Mouse (Mus musculus): ENCODE results near the gene Agt. TPM values are rescaled to one million over a fixed set of nuclear protein-coding genes. Genes with fewer than 3 reads are reported as not detected.

Gene Agt
- total and polyA plus RNA-seq, 3 experiments = not detected

DNA sequence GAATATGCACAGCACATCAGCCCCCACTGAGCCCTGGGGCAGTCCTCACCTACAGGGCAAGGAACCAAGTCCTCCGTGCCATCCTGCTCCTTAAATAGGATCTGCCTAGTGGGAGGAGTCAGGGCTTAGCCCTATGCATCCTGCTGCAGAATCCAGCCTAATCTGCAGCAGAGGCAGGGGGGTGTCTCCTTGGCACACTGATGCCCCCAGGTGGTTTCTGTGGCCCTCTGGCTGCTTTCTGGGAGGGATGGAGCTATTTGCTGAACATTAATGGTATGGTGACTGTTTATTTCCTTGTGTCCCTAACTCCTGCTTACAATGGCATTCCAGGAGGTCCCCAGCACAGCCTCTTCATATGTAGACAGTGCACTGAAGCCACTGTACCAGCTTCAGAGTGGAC, 21.3 kb downstream of the Agt start:
- in situ Hi-C loops (cut with MboI; ENCODE audit: low pct_ligation_motif_present, low pct_unique_long_range_greater_than_20kb, low sequenced_read_pairs) (no loop called here), dilution Hi-C loops (cut with MboI; ENCODE audit: extremely low pct_ligation_motif_present, extremely low pct_unique_long_range_greater_than_20kb, low sequenced_read_pairs) (no loop called here)
- no peak overlapping the region for H3K9ac ChIP-seq (ENCODE audit: insufficient read depth, low read depth)
- no peak for DNase-seq (ENCODE audit: extremely low read depth)
- no peaks in the 10 kb centered on the region for H3K9me3 ChIP-seq (replicated peaks; ENCODE audit: low read length)
- H3K27me3 ChIP-seq (replicated peaks) = no peaks in the 10 kb centered on the region
- no peaks in the 10 kb centered on the region for H3K79me2 ChIP-seq (replicated peaks; ENCODE audit: control insufficient read depth, extremely low read depth, insufficient read depth, poor library complexity, severe bottlenecking)
- TF ChIP-seq TCF12 (IDR thresholded peaks at IDR 0.05; ENCODE audit: low read depth, low read length) (no peak), MAX (IDR thresholded peaks at IDR 0.05; ENCODE audit: low read length) (no peak), TBP (conservative IDR thresholded peaks at IDR 0.05; ENCODE audit: low read depth, low read length) (no peak), EP300 (IDR thresholded peaks at IDR 0.05; ENCODE audit: low read length) (no peak), IRF4 (IDR thresholded peaks at IDR 0.05; ENCODE audit: low read depth, low read length) (no peak), ZC3H11A (IDR thresholded peaks at IDR 0.05; ENCODE audit: low read depth, low read length) (no peak), USF1 (IDR thresholded peaks at IDR 0.05; ENCODE audit: low read depth, low read length) (no peak), MXI1 (IDR thresholded peaks at IDR 0.05; ENCODE audit: low read depth, low read length) (no peak), RCOR1 (conservative IDR thresholded peaks at IDR 0.05; ENCODE audit: low read depth, low read length) (no peak), CHD2 (IDR thresholded peaks at IDR 0.05; ENCODE audit: low read length) (no peak), ZNF384 (IDR thresholded peaks at IDR 0.05; ENCODE audit: low read depth, low read length) (no peak), MYC (IDR thresholded peaks at IDR 0.05; ENCODE audit: low read depth, low read length) (no peak), PAX5 (IDR thresholded peaks at IDR 0.05; ENCODE audit: low read length) (no peak), KAT2A (IDR thresholded peaks at IDR 0.05; ENCODE audit: insufficient replicate concordance, low read length) (no peak), NELFE (IDR thresholded peaks at IDR 0.05; ENCODE audit: low read depth, low read length) (no peak), SIN3A (IDR thresholded peaks at IDR 0.05; ENCODE audit: low read length) (no peak)
- H3K4me2 ChIP-seq (ENCODE audit: insufficient read depth, low read depth, poor library complexity, severe bottlenecking) = no peak overlapping the region
- H3K4me1 ChIP-seq (ENCODE audit: control insufficient read depth in 1 of 2, insufficient read depth in 2 of 2) = peaks cover 0 to 5% of the 10 kb centered on the region in 2 experiments; a peak in 2 of 4 replicates
- peaks cover 83 to 95% of the 10 kb centered on the region in 2 experiments for H3K36me3 ChIP-seq (replicated peaks in 1 of 2; ENCODE audit: control insufficient read depth in 1 of 2, insufficient read depth in 1 of 2, low read length in 1 of 2)
- no peak overlapping the region for H3K27ac ChIP-seq (ENCODE audit: insufficient read depth, low read depth)
- H3K4me3 ChIP-seq (replicated peaks in 1 of 3; ENCODE audit: low read depth in 2 of 3, low read length in 2 of 3, poor library complexity in 1 of 3) = no peak overlapping the region

DNA sequence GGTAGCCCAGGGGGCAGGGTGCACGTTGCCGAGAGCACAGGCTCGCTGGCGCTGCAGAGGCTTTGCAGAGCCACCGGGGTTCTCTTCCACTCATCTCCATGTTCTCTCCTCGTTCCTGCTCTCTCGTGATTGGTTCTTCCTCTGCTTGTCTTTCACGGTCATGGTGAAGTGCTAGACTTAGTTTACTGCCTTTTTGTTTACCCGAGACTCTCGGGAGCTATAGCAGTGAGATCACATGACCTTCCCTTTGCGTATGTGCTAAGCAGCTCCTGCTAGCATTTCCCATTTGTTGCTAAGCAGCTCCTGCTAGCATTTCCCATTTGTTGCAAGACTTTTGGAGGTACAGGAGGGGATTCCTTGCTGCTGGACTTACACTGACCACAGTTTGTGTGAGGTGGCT, 22.2 kb downstream of the Agt start:
- H3K79me2 ChIP-seq (replicated peaks; ENCODE audit: control insufficient read depth, extremely low read depth, insufficient read depth, poor library complexity, severe bottlenecking) = no peaks in the 10 kb centered on the region
- in situ Hi-C loops (cut with MboI; ENCODE audit: low pct_ligation_motif_present, low pct_unique_long_range_greater_than_20kb, low sequenced_read_pairs) (no loop called here), dilution Hi-C loops (cut with MboI; ENCODE audit: extremely low pct_ligation_motif_present, extremely low pct_unique_long_range_greater_than_20kb, low sequenced_read_pairs) (no loop called here)
- H3K4me3 ChIP-seq (replicated peaks in 1 of 3; ENCODE audit: low read depth in 2 of 3, low read length in 2 of 3, poor library complexity in 1 of 3) = no peak overlapping the region
- peaks cover 85 to 97% of the 10 kb centered on the region in 2 experiments for H3K36me3 ChIP-seq (replicated peaks in 1 of 2; ENCODE audit: control insufficient read depth in 1 of 2, insufficient read depth in 1 of 2, low read length in 1 of 2)
- H3K27me3 ChIP-seq (replicated peaks) = no peaks in the 10 kb centered on the region
- H3K4me1 ChIP-seq (ENCODE audit: control insufficient read depth in 1 of 2, insufficient read depth in 2 of 2) = peaks cover 0 to 5% of the 10 kb centered on the region in 2 experiments; a peak in 2 of 4 replicates
- DNase-seq (ENCODE audit: extremely low read depth) = no peak
- no peak overlapping the region for H3K27ac ChIP-seq (ENCODE audit: insufficient read depth, low read depth)
- no peak overlapping the region for H3K4me2 ChIP-seq (ENCODE audit: insufficient read depth, low read depth, poor library complexity, severe bottlenecking)
- no peak overlapping the region for H3K9ac ChIP-seq (ENCODE audit: insufficient read depth, low read depth)
- no peaks in the 10 kb centered on the region for H3K9me3 ChIP-seq (replicated peaks; ENCODE audit: low read length)
- TF ChIP-seq ETS1 (conservative IDR thresholded peaks at IDR 0.05; ENCODE audit: low read depth, low read length) (no peak), ZC3H11A (IDR thresholded peaks at IDR 0.05; ENCODE audit: low read depth, low read length) (no peak), UBTF (IDR thresholded peaks at IDR 0.05; ENCODE audit: low read depth, low read length) (no peak), IRF4 (IDR thresholded peaks at IDR 0.05; ENCODE audit: low read depth, low read length) (no peak), SIN3A (IDR thresholded peaks at IDR 0.05; ENCODE audit: low read length) (no peak), GABPA (IDR thresholded peaks at IDR 0.05; ENCODE audit: insufficient replicate concordance, low read depth, low read length) (no peak), MXI1 (IDR thresholded peaks at IDR 0.05; ENCODE audit: low read depth, low read length) (no peak), TBP (conservative IDR thresholded peaks at IDR 0.05; ENCODE audit: low read depth, low read length) (no peak), NELFE (IDR thresholded peaks at IDR 0.05; ENCODE audit: low read depth, low read length) (no peak), CHD1 (IDR thresholded peaks at IDR 0.05; ENCODE audit: low read depth, low read length) (no peak), MAX (IDR thresholded peaks at IDR 0.05; ENCODE audit: low read length) (no peak), NRF1 (IDR thresholded peaks at IDR 0.05; ENCODE audit: low read depth, low read length) (no peak), JUN (IDR thresholded peaks at IDR 0.05; ENCODE audit: insufficient read depth, low read depth, low read length) (no peak)

Data from CH12.LX (cell line).